Mouse (Mus musculus) hematopoietic stem cell, adult 5-6 weeks (primary cell): ENCODE measurements around the gene Clint1. TPM values are rescaled to one million over a fixed set of nuclear protein-coding genes. Genes with fewer than 3 reads are reported as not detected.

Experiments
- ATAC-seq, 2 experiments: fragments of 125-278 bp in 1 of 2; replicated peaks in 1 of 2; 2 replicates each; pipeline ENCODE4 v1.8.0; 2016 to 2017; ENCODE audit warnings: inconsistent platforms in 2 of 2, mild to moderate bottlenecking in 2 of 2, moderate number of reproducible peaks in 2 of 2, low read depth in 1 of 2, moderate TSS enrichment in 1 of 2; ENCODE audit not compliant: low FRiP score in 2 of 2, poor library complexity in 2 of 2, severe bottlenecking in 2 of 2, insufficient read depth in 1 of 2, low TSS enrichment in 1 of 2
- total RNA-seq: library from RNA; stranded (forward); fragments of 172-1452, 232-1000 nt; gene quantifications from 2 replicates; pipeline ENCODE4 v1.2.3, GENCODE M21; 2017

The Clint1 gene
- total RNA-seq, 1 experiment from 2014 or later, result 161 TPM

DNA sequence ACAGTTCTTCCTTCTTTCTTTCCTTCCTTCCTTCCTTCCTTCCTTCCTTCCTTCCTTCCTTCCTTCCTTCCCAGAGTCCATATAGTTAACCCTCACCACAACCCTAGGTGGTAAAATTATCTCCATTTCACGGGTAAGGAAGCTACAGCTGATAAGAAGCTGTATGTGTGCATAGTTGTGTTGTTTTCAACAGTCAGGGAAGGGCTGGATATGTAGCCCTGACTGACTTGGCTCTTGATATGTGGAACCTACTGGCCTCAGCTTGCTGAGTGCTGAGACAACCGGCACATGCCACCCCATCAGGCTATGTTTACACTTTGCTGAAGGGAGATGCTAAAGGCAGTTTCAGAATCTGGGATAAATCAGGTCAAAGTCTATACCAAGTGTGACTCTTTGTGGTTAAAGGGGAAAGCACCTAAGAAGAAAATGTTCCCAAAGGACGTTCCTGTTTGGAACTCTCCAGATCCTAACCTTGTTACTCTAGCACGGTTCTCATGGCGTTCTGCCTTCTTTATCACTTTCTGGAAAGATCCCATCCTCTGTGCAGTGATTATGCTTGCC, 14.5 kb upstream of the Clint1 start:
- no peak for ATAC-seq

DNA sequence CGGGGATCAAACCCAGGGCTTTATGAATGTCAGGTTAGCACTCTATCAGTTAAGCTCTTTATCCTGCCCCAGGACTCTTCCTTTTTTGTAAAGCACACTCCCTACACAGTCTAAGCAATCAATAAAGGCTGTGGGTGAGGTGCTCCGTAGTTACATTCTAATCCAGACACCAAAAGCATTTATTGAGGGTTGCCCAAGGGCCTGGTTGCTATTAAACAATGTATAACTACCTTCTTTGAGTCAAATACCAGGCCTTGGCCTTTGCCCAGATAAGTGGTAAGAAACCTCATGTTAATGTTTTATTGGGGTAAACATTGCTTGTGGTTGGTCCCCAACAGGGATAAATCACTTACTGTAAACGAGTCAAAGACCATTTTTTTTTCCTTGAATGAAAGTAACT, 13.4 kb upstream of the Clint1 start:
- ATAC-seq, result no peak

DNA sequence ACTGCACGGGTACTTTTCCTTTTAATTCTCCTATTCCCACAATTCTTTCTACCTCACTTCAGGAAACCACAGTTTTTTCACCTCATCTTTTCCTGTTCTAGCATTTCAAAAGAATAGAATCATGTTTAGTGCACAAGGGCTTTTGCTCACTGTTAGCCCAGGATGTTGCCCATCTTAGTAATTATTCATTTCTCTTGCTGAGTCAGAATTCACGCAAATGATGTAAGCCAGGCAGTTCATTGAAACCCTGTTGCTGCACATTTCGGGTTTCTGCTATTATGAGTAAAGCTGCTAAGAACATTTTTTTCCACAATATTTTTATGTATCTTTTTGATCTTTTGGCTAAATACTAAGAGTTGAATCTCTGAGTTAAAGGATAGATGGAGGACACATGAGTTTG, 11.5 kb upstream of the Clint1 start:
- ATAC-seq, result no peak

DNA sequence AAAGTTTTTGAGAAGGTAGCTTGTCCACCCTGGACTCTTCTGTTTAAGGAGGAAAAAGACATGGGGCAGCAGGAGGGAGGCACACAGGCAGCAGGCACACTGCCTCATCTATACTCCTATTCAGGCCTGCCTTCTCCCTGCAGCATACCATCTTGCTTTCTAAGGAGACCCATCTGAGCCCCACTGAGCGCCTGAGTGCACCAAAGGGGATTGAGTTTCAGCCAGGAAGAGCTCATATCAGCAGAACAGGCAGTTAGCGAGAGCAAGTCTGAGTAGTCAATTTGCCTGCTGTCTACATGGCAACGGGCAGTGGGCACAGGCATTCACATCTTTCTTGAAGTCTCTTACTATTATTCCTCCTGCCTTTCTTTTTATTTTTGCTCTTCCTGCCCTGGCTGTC, 5.8 kb upstream of the Clint1 start:
- no peak for ATAC-seq

DNA sequence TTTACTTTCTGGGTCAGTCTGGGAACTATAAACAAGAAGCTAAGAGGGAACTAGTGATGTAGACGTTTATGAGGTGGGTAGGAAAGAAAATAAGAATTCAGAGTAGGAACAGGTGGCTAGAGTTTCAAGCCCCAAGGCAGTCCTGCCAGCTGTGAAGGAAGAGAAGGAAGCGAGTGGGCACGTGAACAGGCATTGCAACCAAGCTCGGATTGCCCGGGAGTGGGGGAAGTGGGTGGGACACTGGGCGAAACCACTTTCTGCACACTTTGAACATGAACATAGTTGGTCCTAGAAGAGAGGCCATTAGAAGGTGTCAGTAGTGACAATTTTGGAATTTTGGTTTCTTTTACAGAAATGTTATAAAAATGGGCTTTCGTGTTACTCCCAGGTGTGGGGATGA, 4.3 kb upstream of the Clint1 start:
- peak; percentile 69 to 77 for ATAC-seq

DNA sequence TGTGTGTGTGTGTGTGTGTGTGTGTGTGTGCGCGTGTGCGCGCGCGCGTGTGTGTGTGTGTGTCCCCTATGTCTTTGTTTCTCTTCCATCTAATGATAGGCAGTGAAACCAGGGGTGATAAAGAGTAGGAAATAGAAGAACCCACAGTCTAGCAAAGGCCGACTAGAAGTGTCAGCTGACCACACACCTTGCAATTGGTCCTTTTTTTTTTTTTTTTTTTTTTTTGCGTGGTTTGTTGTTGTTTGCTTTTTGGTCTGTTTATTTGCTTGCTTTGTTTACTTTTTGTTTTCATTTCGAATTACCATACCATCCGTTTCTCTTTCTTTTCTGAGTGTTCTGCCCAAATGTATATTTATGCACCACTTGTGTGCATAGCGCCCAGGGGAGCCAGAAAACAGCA, 3.6 kb upstream of the Clint1 start:
- ATAC-seq, result no peak

DNA sequence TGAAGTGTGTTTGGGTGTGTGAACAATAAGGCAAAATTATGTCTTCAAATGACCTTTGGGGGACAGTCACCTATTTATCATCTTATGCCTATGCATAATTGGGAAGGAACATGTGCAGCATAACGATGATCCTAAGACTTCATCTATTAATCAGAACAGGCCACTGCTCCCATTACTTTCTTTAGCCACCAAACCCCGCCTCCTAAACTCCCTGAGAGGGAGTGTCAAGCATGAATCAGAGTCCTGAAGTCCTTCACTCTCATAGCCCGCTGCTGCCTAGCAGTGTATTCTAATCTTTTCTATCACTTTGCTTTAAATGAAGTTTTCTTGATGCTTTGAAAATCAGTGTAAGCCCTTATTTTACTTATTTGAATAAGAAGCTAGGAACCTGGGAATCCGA, 2.6 kb upstream of the Clint1 start:
- ATAC-seq, result no peak

DNA sequence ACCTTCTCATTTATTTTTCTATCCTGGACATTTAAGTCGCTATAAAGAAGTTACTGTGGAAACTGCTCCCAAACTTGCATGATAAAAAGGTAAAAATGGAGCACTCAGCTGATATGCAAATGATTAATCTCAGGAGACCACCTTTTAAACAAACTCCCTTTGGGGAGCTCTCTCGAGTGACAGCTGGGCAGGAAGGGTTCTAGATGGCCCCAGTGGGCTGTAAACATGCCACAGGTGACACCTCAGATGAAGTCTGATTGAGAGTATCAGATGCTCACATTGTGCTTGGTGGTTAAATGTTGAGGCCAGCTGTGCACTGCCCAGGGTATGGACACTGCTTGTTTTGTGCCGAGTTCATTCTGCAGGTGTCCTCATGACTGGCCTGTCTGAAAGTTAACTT, 2.0 kb upstream of the Clint1 start:
- no peak for ATAC-seq

DNA sequence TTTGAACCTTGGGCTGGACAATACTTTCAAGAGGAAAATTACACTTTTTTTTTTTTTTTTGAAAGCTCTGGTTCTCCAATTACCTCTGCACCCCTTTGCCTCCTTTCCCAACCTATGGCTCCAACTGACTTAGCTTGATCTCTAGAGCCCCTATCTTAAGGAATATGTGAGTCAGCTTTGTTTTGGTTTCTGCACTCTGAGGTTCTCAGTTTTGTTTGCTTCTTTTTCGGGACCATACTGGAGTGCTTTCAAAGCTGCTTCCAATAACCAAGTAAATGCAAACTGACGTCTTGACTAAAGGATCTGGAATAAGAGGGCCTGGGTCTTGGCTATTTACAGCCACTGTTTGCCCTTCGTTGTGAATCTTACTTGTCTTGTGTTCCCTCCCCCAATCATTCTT, 1.5 kb upstream of the Clint1 start:
- no peak for ATAC-seq

DNA sequence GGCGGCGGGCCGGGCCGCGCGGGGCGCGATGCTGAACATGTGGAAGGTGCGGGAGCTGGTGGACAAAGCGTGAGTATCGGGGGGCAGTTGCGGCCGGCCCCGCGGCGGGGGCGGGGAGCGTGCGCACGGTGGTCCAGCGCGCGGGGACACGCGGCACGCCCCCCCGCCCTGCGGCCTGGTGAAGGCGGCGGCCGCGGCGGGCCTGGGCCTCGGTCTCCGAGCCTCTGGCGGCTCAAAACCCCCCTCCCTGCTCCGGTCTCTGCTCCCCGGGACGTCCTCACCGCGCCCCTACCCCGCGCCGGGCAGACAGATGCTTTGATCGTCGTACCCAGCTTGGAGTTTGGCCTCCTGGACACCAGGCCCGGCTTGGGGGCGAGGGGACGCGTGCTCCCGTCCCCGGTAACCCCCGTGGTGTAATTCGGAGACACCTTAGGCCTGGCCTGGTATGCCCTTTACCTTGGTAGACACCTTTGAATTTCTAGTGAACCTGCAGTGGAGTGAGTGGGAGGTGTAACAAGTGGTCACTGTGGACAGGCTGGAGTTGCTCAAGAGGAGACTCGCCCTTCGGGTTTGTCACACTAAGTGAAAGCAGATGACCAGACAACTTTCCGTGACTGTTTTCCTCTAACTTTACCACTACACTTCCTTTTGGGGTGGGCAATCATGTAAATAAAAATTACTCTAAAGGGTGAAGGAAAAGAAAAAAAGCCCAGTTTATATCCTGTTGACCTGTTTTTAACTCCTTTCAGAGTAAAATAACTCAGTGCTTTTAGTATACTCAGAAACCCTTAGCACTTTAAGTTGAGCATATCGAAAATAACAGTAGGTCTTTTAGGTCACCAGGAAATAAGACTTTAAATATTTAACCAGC, 508 bp downstream of the Clint1 start:
- ATAC-seq, result peak; percentile 13 to 19; a peak in 2 of 4 replicates

DNA sequence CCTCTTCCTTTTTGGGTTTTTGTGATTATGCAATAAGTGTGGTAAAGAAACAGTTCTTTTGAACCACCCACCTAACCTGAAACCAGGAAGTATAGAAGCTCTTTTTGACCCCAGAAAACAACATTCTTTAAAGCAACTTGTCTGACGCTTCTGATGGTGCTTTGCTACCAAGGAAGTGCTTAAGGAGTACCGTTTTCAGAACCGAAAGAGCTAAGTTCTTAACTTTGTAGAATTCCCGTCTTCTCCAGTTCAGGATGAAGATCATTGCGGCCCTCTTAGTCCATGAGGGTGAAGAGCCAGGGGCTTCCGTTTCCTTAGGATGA, 1.1 kb downstream of the Clint1 start:
- peak; percentile 45 to 54 for ATAC-seq

DNA sequence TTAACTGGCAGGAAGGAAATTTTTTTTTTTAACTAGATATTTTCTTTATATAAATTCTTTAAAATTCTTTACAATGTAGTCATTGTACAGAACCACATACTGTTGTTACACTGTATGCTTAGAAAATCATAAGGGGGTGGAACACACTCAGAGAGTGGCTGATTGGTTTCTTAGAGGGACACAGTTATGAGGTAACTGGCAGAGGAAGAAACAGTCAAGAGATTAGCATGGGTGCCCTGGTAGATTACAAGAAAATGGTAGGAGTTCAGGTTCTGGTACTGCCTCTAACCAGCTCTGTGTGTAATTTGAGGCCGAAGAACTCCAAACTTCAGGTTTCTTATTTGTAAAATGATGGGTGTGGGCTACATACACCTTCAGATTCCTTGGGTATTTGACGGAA, 2.1 kb downstream of the Clint1 start:
- no peak for ATAC-seq

DNA sequence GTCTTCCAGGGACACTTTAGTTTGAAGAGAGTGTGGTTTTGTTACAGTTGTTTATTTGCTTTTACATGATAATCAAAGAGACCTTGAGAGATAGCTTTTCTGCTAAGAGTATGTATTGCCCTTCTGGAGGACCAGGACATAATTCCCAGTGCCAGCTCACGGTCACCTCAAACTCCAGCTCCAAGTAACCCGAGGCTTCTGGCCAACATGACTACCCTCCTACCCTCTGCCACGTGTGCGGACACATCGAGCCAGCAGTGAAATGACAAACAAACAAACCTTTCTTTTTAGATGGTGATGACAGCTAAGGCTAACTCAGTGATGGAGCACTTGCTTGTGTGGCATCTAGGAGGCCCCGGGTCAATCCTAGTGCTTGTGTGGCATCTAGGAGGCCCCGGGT, 2.5 kb downstream of the Clint1 start:
- ATAC-seq, result no peak

DNA sequence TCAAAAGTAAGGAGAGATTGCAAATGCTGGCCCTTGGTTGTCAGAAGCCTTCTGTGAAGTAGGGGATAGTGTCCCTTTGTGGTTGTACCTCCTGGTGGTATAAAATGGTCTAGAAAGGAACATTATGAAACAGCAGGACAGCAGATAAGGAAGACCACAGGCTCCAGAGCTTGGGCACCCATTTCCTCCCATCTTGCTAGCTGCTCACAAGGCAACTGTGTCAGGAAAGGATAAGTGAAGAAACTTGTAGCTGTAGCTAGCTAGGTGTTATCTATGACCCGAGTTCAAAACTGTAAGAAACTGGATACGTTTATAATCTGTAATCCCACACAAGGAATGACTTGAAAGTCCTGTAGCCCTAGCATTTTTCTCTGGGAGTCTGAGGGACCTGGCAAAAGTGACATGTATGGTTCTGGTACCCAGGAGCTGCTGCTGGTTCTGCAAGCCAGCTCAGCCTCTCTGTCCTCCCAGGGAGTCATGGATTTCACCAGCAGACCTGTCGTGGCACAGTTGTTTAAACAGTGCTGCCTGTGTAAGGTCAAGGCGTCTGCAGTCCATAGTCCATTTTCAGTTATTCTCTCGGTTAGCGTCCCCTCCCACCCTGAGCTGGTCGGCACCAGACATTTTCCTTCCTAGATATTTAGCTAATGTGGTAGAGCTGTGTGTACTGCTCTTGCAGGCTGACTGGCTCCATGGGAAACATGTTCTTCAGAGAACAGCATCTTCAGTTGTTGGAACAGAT, 3.7 kb downstream of the Clint1 start:
- peak; percentile 23 to 37 for ATAC-seq

DNA sequence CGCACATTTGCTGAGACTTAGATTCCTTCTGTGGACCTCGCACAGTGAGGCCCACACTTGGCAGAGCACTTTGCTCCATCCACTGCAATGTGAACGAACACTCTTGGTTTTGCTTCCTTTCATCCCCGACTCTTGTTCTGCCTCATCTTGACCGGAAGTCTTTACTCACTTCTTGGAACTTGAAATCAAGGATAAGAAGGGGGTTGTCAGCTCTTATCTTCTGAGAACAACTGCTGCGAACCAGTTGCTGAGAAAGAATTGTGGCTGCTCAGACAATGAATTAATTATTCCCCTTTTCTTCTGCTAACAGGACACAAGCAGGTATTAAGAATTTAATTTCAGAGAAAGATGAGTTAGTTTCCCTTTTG, 4.3 kb downstream of the Clint1 start:
- no peak for ATAC-seq

DNA sequence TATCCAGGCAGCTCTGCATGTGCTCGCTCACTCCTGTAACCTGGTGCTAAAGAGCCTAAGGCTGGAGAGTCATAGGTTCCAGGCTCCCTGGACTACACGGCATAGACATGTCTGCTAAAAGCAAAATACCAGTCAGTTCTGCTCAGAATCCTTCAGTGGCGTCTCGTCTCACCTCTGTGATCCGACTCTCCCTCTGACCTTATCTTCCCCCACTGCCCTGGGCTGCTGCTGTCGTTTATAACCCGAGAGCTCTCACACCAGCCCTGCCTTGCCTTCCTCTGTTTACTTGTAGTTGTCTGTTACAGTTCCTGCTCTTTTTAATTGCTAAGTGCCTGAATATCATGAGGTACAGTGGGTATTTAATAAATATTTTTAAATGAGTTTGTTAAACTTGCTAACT, 9.5 kb downstream of the Clint1 start:
- no peak for ATAC-seq

DNA sequence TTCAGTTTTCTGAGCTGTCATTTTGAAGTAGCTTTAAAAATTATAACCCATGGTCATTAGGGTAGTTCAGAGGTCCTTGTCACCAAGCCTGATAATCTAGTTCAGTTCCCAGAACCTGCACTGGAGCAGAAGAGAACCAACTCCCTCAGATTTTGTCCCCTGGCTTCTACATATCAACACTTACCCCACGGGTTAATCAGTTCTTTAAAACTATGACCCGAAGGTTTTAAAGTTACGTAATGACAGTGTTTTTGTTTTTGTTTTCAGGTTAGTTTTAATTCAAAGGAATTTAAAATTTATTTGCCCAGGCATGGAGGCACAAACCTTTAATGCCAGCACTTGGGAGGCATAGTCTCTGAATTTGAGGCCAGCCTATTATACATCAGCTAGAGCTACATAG, 12.6 kb downstream of the Clint1 start:
- ATAC-seq, result no peak

DNA sequence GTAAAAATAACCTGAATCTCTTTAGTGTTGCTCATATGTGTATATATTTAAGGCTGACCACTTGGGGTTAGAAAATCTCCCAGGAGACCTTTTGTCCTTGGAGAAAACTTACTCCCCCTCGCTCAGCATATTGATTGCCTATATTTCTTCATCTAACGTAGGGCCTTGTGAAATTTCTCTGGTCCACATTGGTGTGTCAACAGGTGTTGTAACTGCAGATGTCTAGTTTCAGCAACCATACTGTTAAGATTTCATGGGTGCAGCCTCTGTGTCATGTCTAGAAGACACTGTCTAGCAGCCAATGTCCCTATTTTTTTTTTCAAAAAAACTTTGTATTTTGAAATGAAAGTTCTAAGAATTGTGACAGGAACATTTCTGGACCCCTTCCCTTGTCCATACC, 14.0 kb downstream of the Clint1 start:
- peak in 1 of 2 experiments; percentile 44; a peak in 1 of 4 replicates for ATAC-seq

DNA sequence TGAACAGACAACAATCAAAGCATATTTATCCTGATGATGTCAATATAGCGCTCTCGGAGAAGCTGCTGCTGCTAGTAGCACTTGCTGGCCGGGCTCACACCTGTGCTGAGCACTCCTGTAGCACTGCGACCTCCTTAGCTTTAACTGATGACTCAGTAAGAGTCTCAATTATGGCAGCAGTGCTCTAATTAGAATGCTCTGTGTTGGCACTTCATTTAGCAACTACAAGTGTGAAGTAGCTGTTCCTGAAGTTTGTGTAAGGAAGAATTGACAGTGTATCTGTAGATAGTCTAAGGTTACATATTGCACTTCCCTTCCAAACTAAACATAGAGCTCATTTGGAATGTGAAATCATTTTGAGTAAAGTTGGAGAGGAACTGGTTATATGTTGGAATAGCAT, 14.7 kb downstream of the Clint1 start:
- ATAC-seq, result no peak
